Mouse (Mus musculus) CD4-positive, CD25-positive, alpha-beta regulatory T cell, adult 2 months (primary cell): ENCODE measurements around the gene Csnk2a1.
"Not testable (repeated sequence)": the region's sequence is repeated elsewhere in the genome, so short reads cannot be mapped to it uniquely, and the experiment has no call there.

Experiments used
- DNase-seq: peaks from one replicate; pipeline ENCODE4 v3.0.0-alpha.2; 2012; ENCODE audit warnings: low read depth, low spot score

Gene Csnk2a1

DNA sequence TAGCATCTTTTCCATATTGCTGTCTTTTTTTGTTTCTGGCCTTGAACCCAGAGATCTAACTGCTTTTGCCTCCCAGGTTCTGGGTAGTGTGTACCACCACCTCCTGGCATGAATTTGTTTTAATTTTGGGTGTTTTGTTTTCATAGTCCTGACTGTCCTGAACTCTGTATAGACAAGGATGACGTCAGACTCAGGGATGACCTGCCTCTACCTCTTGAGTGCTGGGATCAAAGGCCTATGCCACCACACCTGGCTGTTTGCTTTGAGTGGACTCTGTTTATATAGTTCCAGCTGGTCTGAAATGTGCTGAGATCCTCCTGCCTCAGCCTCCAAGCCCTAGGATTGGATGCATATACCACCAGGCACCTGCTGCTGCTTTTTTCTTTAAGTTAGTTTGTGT is 11.3 kb downstream of the Csnk2a1 start:
- DNase-seq, result no peak

DNA sequence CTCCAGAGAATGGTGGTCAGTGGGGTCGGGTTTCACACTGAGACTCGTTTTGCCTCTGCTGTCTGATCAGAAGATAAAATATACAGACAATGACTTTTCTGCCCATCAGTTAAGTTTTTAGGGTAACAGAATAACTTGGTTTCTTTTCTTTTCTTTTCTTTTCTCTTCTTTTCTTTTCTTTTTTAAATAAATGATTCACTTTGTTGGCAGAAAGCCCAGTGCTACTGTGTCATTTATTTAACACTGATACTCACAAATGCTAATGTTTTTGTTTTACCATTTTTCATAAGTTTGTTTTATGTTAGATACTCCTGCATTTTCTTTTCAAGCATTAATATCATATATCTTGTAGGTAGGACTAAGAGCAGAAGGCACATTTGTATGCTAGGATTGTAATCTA is 13.9 kb downstream of the Csnk2a1 start:
- no peak for DNase-seq

DNA sequence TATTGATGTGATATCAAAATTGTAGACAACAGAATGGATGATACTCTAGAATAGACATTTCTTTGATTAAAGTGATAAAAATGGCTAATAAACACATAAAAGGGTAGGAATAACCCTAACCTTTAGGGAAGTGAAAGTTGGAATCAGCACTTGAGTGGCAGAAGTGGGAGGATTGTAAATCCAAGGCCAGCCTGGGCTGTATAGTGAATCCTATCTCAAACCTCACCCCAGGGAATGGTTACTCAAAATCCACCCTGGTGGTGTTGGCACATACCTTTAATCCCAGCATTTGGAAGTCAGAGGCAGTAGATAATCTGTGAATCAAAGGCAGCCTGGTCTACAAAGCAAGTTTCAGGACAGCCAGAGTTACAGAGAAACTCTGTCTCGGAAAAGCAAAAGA is 20.6 kb downstream of the Csnk2a1 start:
- no peak for DNase-seq

DNA sequence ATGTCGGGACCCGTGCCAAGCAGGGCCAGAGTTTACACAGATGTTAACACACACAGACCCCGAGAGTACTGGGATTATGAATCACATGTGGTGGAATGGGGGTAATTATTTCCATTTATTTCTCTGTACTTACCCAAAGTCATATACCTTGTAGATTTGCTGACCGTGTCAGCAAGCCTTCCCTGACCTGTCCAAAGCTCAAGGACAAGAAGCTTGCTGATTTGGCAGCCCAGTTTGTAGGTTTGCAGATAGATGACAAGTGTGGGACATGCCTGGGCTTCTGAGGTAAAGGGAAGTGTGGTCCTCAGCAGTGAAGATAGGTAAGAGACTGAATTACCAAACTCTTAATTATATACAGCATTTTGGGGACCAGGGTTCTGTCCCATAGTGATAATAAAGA is 23.9 kb downstream of the Csnk2a1 start:
- no peak for DNase-seq

DNA sequence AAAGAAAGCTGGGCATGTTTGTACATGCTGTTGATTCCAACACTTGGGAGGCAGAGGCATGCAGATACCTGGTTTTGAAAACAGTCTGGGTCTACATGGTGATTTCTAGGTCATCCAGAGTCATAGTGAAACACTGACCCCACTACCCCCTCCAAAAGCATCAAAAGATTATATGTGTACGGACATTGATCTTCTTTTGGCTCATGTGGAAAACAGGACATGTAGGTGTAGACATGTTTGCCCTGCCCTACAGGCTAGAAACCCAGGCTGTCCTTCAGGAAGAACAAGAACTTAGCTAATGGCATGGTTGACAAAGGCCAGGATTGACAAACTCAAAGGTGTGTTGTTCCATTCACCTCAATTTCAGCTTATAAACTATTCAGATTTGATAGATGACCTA is 33.1 kb downstream of the Csnk2a1 start:
- no peak for DNase-seq

DNA sequence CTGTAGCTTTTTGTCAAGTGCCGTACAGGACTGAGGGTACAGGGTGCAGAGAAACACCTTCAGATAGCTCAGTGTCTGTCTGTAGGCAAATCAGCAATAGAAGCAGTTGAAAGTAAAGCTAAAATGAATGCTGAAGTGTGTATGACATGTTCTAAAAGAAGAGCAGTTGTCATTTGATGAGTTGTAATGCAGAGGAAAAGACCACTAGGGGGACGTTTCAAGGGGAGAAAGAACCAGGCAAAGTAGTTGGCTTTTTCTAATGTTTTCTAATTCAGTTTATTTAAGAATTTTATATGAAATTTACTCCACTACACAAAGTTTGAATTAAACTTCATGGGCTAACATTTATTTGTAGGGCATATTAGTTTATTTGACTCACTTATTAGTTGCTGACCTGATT is 47.0 kb downstream of the Csnk2a1 start:
- peak; percentile 27 for DNase-seq

DNA sequence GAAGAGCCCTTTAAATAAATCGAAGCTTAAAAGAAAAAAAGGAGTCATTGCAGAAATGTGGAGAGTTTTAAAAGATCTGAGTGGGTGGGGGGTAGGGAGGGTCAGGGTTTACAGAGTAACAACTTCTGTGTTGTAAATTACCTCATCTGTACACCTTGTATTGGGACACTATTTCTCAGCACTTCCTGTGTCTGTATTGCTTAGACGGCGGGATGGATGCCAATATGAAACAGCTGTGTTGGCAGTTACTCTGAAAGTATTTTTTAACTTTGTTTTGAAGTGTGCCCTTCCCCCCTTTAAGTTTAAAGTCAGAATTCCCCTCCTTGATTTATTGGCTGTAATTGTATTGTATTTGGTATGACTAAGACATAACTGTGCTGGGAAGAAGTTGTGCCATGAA is 54.8 kb downstream of the Csnk2a1 start:
- DNase-seq, result peak; percentile 10

DNA sequence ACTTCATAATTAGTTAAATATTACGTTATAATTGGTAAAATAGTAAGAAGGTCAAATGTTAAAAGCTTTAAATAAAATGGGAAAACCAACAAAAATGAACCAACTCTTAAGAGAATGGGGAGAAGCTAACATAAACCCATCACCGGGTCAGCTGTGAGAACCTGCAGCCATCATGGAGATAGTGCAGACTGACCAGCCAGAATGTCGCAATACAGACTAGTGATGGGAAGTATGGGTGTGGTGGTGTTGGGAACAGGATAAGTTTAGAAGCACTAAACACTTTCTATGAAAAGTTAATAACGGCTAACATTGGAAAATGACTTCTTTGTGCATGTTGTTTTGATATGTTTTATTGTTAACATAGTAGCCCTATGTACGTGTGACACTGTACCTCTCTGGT is 60.9 kb downstream of the Csnk2a1 start:
- DNase-seq, result no peak

DNA sequence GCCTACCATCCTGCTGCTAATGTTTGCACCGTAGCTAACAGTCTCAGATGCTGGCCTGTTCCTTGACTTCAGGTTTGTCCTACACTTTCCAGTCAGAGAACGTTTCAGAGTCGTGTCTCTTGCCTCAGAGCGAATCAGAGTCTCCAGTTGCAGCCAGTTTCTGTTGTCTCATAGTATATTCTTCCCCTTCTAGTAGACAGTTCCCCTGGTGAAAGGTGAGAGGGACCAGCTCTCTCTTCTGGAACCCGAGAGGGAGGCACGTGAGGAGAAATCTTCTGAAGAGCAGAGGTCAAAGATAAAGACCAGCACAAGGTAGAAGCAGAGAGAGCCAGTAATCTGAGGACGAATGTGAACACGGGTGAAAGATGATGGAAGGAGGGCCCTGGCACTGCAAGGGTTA is 61.4 kb downstream of the Csnk2a1 start:
- no peak for DNase-seq

DNA sequence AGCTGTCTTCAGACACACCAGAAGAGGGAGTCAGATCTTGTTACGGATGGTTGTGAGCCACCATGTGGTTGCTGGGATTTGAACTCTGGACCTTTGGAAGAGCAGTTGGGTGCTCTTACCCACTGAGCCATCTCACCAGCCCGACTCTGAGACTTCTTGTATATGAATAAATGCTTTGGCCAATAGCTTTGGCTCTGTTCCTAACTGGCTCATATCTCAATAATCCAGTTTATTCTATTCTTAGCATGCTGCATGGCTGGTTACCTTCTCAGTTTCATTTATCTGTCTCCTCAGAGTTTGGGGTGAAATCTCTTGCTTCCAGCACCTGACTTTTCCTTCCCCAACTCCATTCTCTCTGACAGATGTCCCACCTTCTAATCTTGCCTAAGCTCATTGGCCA is 63.0 kb downstream of the Csnk2a1 start:
- DNase-seq, result not testable (repeated sequence)

DNA sequence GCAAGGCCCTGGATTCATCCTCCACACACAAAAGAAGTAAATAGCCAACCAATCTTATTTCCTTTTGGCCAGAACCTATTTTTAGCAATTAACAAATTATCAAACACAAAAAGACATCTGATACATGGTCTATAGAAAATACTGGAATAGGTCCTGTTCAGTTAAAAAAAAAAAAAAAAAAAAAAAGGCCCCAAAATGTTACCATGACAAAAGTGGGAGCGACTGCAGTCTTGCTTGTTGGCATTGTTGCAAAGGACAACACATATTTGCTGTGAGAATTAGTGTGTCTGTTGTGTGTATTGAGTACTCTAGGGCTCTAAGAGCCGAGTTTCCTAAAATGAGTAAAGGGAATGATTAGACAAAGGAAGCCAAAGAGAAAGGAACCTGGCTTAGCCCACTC is 65.8 kb downstream of the Csnk2a1 start:
- no peak for DNase-seq

DNA sequence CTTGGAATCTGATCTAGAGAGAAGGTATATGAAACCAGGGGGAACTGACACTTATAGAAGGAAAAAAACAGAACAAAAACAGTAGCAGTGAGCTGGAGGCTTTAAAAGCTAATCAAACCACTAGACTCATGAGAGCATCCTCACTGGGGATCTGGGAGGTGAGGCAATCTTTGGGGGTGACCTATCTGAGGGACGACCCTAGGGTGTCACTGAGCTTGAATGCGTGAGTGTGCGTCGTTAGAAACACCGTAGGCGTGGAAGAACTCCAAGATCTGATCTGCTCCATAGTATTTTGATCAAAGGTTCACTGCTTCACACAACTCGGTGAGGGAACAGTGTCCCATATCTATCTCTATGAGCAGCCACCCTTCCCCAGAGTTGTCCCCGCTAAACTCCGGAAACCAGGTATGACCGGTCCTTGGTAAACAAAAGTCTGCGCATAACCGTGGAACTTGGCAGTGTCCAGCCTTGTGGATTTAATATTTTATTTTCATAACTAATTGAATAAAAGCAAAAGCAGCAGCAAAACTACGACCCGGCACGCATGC is 66.6 kb downstream of the Csnk2a1 start:
- DNase-seq, result no peak

DNA sequence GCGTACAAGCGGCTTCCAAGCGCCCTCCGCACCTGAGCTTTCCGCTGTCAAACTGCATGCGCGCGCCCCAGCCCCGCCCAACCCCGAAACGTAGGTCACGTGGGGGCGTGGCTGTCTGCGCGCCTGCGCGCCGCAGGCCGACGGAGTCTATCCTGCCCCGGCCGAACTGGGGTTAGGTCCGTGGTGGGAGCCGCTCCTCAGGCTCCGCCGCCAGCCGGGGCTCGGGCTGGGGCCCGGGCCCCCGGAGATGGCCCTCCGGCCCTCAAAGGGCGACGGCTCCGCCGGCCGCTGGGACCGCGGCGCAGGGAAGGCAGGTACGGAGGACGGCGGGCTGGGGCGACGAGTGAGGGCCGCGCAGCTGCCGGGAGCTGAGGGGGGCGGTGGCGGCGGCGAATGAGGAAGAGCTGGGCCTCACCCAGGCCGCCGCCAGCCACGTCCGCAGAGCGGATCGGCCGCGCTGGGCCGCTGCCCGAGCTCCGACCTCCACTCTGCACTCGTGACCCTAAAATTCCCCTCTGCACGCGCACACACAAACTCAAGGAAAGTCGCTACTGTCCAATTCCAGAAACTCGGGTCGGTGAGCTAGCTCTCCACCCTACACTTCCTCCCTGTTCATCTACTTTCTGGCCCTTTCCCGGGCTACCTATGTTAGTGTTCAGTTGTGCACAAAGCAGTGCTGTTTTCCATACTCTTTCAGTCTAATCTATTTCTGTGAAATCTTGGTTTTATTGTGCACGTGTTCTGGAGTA is 67.3 kb downstream of the Csnk2a1 start, which contains the start of gene Tbc1d20:
Gene Tbc1d20, plus strand, starts transcription at position 102 of the 749 bp plus-strand sequence.
- DNase-seq, result peak; percentile 97

DNA sequence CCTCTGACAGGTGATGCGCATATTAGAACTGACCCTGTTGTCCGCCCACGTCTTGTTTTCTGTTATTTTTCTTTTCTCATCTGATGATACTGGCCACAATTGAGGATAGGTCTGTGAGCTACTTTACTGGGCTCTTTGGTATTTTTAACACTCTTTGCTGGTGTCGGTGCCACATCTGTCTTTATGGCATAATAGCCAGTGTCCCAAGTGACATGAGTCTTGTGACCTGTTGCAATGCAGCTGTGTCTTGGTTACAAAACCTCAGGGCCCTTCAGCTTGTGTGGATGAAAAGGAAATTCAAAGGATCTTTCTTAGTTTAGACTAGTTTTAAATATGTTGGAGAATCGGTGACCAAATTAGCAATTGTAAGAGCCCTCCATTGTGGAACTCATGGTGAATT is 67.9 kb downstream of the Csnk2a1 start:
- DNase-seq, result no peak

DNA sequence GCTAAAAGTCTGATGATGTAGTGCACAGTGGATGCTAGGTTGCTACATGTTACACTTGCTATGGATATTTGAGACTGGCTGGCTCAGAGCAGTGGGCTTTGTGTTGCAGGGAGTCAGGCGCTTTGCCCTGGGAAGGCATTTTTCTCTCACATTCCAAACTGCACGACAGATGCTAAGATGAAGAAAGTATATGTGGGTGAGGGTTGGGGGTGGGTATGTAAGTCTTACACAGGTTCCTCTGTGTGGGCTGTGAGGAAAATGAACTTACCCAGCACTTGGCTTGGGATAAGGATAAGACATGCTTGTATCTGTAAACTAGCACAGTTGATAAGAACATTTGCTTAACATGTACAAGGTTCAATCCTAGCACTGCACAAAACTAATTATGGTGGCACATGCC is 76.2 kb downstream of the Csnk2a1 start:
- no peak for DNase-seq

DNA sequence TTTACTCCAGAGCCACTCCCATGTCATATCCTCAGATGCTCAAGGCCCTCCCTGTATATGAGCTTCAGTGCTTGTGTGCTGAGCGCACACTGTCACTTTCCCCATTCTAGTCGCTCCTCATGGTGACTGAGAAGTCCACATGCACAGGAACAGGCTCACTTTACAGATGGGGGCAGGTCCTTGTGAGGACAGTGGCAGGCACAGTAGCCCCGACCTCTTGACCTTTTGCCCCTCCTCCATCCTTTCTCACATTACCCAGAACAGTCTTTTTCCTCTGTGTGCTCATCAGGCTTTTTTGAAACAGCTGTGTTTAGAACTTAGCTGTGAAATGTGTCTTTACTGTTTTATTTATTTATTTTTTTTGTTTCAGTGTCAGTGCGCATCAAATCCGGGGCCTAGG is 77.1 kb downstream of the Csnk2a1 start:
- DNase-seq, result no peak

DNA sequence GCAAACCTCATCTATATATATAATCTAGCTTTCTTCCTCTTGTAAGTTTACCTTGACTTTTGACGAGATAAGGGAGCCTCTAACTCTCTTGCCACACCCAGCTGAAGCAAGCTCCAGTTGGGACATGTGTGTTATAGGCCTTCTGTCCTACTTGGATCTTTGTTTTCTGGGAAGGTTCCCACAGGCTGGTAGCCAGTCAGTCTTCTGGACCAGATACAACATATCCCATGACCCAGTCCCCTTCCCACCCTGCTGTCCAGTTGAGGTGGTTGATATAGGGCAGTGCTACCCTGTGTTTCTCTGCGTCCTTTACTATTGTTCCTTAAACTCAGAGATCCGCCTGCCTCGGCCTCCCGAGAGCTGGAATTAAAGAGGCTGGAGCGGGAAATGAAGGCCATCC is 78.8 kb downstream of the Csnk2a1 start:
- DNase-seq, result no peak

DNA sequence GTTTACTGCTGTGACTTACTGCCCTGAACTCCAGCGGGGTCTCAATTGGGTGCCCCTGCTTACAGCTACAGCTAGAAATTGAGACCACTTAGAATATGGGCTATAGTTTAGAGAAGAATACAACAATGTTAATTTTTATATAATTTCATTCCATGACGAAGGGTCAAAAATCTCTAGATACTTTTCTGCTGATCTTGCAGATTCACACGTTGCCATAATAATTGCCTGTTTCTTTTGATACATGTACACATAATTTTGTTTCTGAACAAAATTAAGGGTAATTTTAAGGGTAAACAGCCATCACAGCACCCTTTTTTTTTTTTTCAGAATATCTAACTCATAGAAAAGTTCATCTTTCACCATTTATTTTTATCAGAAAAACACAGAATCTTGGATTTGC is 80.5 kb downstream of the Csnk2a1 start:
- no peak for DNase-seq

DNA sequence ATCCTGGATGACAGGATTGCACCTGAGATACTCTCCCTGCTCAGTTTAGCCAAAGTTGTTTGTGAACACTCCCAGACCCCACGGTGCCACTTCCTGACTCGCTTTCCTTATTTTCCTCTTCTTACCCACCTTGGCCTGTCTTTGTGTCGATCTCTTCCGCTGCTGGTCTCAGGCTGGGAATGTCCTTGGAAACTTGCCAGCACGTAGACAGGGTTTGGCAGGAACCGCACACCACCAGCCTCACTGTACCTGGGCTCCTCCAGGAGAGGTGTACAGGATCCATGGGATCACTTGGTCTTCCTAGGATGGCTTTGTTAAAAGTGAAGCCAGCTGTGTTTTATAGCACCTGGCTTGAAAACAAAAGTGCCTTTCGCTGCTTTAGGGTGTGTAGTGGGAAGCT is 86.4 kb downstream of the Csnk2a1 start:
- no peak for DNase-seq

DNA sequence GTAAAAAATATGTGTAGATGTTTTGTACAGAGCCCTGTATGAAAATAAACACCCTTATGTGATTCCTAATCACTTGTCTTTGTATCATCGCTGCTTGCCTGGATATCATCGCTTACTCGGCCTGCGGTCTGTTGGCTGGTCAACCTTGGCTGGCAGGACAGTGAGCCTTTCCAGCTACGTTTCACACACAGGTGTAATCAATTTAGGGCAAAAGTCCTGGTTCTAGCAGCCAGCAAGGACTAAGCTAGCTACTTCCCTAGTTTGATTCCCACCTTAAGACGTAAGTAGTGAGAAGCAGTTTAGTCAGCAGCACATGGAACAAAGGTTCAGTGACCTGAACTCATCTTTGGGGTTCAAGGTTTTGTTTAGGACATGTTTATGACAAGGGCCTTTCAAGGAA is 87.3 kb downstream of the Csnk2a1 start:
- DNase-seq, result no peak

DNA sequence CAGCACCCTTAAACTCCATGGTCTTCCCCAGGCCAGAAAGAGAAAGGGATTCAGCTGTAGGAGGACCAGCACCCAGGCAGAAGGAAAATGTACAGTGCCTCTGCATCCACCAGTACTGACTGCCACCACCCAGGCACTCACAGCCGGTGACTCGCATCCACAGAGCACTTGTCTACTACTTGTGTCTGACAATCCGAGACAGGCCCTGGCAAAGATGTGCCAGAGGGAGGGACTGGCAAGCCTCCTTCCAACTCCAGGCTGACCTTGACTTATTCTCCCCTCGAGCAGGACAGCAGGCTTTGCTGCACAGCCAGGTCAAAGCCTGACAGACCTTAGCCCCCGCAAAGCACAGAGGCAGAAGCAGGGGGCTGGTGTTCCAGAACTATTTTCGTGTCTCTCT is 90.4 kb downstream of the Csnk2a1 start:
- no peak for DNase-seq

DNA sequence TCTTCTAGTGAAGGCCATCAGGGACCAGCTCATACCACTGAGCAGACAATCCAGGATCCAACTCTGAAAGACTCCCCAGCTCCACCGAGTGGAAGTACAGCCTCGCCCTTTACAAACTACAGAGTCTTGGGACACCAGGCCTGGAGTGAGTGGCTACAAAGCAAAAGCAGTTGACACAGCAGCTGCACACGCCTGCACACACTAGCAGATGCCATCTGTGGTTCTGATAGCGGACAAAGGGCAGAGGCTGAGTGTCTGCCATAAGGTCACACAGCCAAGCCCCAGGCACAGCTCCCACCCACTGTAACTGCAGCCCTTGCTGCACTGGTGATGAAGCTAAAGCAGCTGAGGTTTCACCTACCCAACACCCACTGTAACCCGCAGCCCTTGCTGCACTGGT is 94.9 kb downstream of the Csnk2a1 start:
- DNase-seq, result no peak

DNA sequence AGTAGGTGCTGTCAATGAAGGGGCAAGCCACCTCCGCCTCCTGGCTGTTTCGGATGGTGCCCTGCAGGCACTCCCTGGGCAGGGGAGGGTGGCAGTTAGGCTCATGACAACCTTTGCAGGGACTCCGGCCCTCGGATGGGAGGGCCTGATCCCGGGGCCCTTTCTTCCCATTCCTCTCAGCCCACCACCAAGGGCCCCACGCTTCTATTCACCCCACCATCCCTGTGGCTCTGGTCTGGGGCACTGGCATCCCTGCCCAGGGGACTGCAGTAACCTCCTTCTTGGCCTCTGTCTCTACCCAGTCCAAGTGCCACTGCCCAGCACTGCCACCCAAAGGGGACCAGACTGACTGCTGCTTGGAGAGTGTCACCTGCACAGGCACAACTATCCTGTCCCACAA is 95.6 kb downstream of the Csnk2a1 start:
- DNase-seq, result no peak

DNA sequence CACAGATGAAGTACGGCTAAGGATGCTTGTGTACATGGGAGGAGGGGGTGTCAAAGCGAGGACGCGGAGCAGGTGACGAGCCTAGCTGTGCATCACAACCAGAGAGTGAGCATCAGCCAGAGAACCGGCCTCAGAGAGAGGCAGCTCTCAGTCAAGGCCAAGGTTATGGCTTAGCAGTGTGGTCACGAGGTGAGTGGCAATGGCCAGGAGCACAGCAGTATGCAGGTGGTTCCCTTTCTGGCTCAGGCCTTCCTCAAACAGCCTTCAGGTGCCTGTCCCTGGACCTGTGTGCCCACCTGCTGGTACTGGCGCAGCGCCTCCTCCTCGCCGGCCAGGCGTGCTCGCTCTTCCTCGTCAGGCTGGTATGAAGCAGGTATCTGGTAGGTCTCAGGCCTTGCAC is 97.3 kb downstream of the Csnk2a1 start:
- DNase-seq, result no peak
